Mouse (Mus musculus) thymus, adult 2 months (tissue): ENCODE results near the gene Il1a. TPM values are rescaled to one million over a fixed set of nuclear protein-coding genes. Genes with fewer than 3 reads are reported as not detected.
A peak's percentile ranks its signal among the peaks of the same experiment; 100 is the strongest.

ENCODE experiments used
- DNase-seq: peaks from one replicate; pipeline ENCODE4 v3.0.0; 2021
- H3K27ac ChIP-seq: fragments of 200-500 bp; 2 replicates; pipeline ENCODE4 v1.5.1; 2012; ENCODE audit warnings: low read length, control low read depth; ENCODE audit not compliant: control insufficient read depth, insufficient read depth
- H3K27me3 ChIP-seq: fragments of 200-500 bp; 2 replicates; pipeline ENCODE4 v1.6.1; 2012; ENCODE audit warnings: mild to moderate bottlenecking, low read length, moderate library complexity, mixed read lengths; ENCODE audit not compliant: control insufficient read depth, insufficient read depth
- H3K36me3 ChIP-seq: fragments of 200-500 bp; 2 replicates; pipeline ENCODE4 v1.6.1; 2012; ENCODE audit warnings: mild to moderate bottlenecking, low read length, moderate library complexity; ENCODE audit not compliant: control insufficient read depth, insufficient read depth
- H3K4me1 ChIP-seq: fragments of 200-500 bp; replicated peaks from 2 replicates; pipeline ENCODE4 v1.6.1; 2012; ENCODE audit warnings: low read length; ENCODE audit not compliant: control insufficient read depth, insufficient read depth
- H3K4me3 ChIP-seq: fragments of 200-500 bp; 2 replicates; pipeline ENCODE4 v1.5.1; 2012; ENCODE audit warnings: mild to moderate bottlenecking, low read length, control low read depth, moderate library complexity; ENCODE audit not compliant: control insufficient read depth, insufficient read depth
- CTCF ChIP-seq: fragments of 200-500 bp; IDR thresholded peaks from 2 replicates; pipeline ENCODE4 v1.5.1; 2012; ENCODE audit warnings: mild to moderate bottlenecking, control low read depth, low read length, moderate library complexity, borderline replicate concordance; ENCODE audit not compliant: control insufficient read depth, poor library complexity, insufficient read depth; ENCODE audit errors: extremely low read depth
- POLR2A ChIP-seq: fragments of 200-500 bp; IDR thresholded peaks from 2 replicates; pipeline ENCODE4 v1.6.1; 2012; ENCODE audit warnings: mild to moderate bottlenecking, low read length, control low read depth, moderate library complexity; ENCODE audit not compliant: control insufficient read depth, poor library complexity, insufficient read depth; ENCODE audit errors: extremely low read depth
- WGBS: fragments of 180-500 bp; shearing (Covaris S2); methylation state at CpG from one replicate; pipeline ENCODE4 v1.1.7; 2018; 5-methylcytosine and 5-hydroxymethylcytosine counted together
- polyA plus RNA-seq: library from polyadenylated mRNA; depleted of rRNA; stranded (reverse); fragments of >200 nt; gene quantifications from 2 replicates; pipeline ENCODE4 v1.2.3, GENCODE M21; 2012

The Il1a gene
- polyA plus RNA-seq, 1 experiment = 1.5 TPM

- 80% methylated on average over 1 of the region's 1 CpGs for WGBS
- H3K36me3 ChIP-seq = no peaks in the 10 kb centered on the region
- H3K4me3 ChIP-seq = no peak overlapping the region
- no peaks in the 10 kb centered on the region for H3K27me3 ChIP-seq
- H3K4me1 ChIP-seq = no peaks in the 10 kb centered on the region
- TF ChIP-seq CTCF (no peak), POLR2A (no peak)
- H3K27ac ChIP-seq = no peak overlapping the region
- no peak for DNase-seq
These were observed 12.4 kb upstream of the Il1a start for GRCm38 (mm10) chr2:129322117-129322635.

- WGBS = 62% methylated on average over 8 of the region's 8 CpGs
- H3K36me3 ChIP-seq = no peaks in the 10 kb centered on the region
- TF ChIP-seq POLR2A (no peak), CTCF (no peak)
These were observed 10.3 kb upstream of the Il1a start for GRCm38 (mm10) chr2:129320033-129320605.

GRCm38 (mm10) chr2:129315831-129316230 lies 6.1 kb upstream of the Il1a start:
- no peak overlapping the region for H3K27ac ChIP-seq
- WGBS = 41% methylated on average over 4 of the region's 4 CpGs
- TF ChIP-seq CTCF (no peak), POLR2A (no peak)
- H3K4me3 ChIP-seq = no peak overlapping the region
- no peaks in the 10 kb centered on the region for H3K36me3 ChIP-seq
- peaks cover 5% of the 10 kb centered on the region for H3K4me1 ChIP-seq
- no peaks in the 10 kb centered on the region for H3K27me3 ChIP-seq
- DNase-seq = no peak

More at GRCm38 (mm10) chr2:129320033-129320605, 10.3 kb upstream of the Il1a start:
- Histone ChIP-seq H3K4me3 (no peak overlapping the region), H3K27ac (no peak overlapping the region), H3K27me3 (no peaks in the 10 kb centered on the region), H3K4me1 (no peaks in the 10 kb centered on the region)
- DNase-seq = no peak

- no peak overlapping the region for H3K27ac ChIP-seq
- H3K27me3 ChIP-seq = no peaks in the 10 kb centered on the region
- TF ChIP-seq CTCF (no peak), POLR2A (no peak)
- 76% methylated on average over 6 of the region's 6 CpGs for WGBS
- no peaks in the 10 kb centered on the region for H3K36me3 ChIP-seq
- DNase-seq = no peak
- H3K4me3 ChIP-seq = no peak overlapping the region
- peaks cover 5% of the 10 kb centered on the region for H3K4me1 ChIP-seq
These were observed 5.1 kb upstream of the Il1a start for GRCm38 (mm10) chr2:129314880-129315279.

GRCm38 (mm10) chr2:129313934-129314333 lies 4.2 kb upstream of the Il1a start:
- Histone ChIP-seq H3K27me3 (no peaks in the 10 kb centered on the region), H3K4me3 (no peak overlapping the region), H3K4me1 (peaks cover 5% of the 10 kb centered on the region), H3K36me3 (no peaks in the 10 kb centered on the region), H3K27ac (no peak overlapping the region)
- 17% methylated on average over 1 of the region's 1 CpGs for WGBS
- TF ChIP-seq POLR2A = no peak
- TF ChIP-seq CTCF = no peak
- DNase-seq = no peak

- no peak for DNase-seq
- H3K27ac ChIP-seq = no peak overlapping the region
- no peak for TF ChIP-seq POLR2A
- no peak for TF ChIP-seq CTCF
- H3K27me3 ChIP-seq = no peaks in the 10 kb centered on the region
- H3K4me1 ChIP-seq = no peaks in the 10 kb centered on the region
- no peak overlapping the region for H3K4me3 ChIP-seq
- WGBS = 85% methylated on average over 4 of the region's 4 CpGs
- H3K36me3 ChIP-seq = no peaks in the 10 kb centered on the region
These were observed 3.8 kb downstream of the Il1a start for GRCm38 (mm10) chr2:129306020-129306419.

- Histone ChIP-seq H3K27me3 (no peaks in the 10 kb centered on the region), H3K4me1 (peaks cover 10% of the 10 kb centered on the region), H3K4me3 (peak overlapping the region; percentile 59), H3K27ac (peak overlapping the region; percentile 92), H3K36me3 (no peaks in the 10 kb centered on the region)
- no peak for TF ChIP-seq POLR2A
- TF ChIP-seq CTCF = no peak
- 3% methylated on average over 10 of the region's 10 CpGs for WGBS
- peak; percentile 46 for DNase-seq
These were observed 12.2 kb downstream of the Il1a start for GRCm38 (mm10) chr2:129297589-129297982.
